Mouse (Mus musculus): ENCODE data around the gene Mrps25.

- TF ChIP-seq POLR2A (IDR thresholded peaks at IDR 0.05; ENCODE audit: low read depth, low read length) = no peak
- no peak for TF ChIP-seq CTCF (IDR thresholded peaks at IDR 0.05; ENCODE audit: extremely low read depth, insufficient read depth, insufficient read length, insufficient replicate concordance)
Measured at GRCm38 (mm10) chr6:92153774-92154173, 30.1 kb downstream of the Mrps25 start.

All from spleen, adult 2 months (tissue).